Mouse (Mus musculus) liver, embryonic 12.5 days (tissue): ENCODE measurements at regions not wholly inside any gene's neighbourhood (a gene's known extent, or its start where the extent isn't known, plus 50 kb on each side); places are given as distances from the start of the nearest gene placed in this dataset.
"Not testable (repeated sequence)": the region's sequence is repeated elsewhere in the genome, so short reads cannot be mapped to it uniquely, and the experiment has no call there.

Experiments used
- ATAC-seq: fragments of 200-750 bp; cut with Nextera tagmentation; 2 replicates; pipeline ENCODE4 v1.8.0; 2017; ENCODE audit warnings: moderate number of reproducible peaks, mild to moderate bottlenecking, moderate library complexity
- H3K27ac ChIP-seq: fragments of 300-500 bp; sonication (generic); 2 replicates; pipeline ENCODE4 v1.5.1; 2016; ENCODE audit warnings: mild to moderate bottlenecking
- H3K27me3 ChIP-seq: fragments of 300-500 bp; sonication (generic); replicated peaks from 2 replicates; pipeline ENCODE4 v1.6.1; 2016; ENCODE audit warnings: mild to moderate bottlenecking, moderate library complexity
- H3K36me3 ChIP-seq: fragments of 300-500 bp; sonication (generic); 2 replicates; pipeline ENCODE4 v1.6.1; 2016; ENCODE audit warnings: mild to moderate bottlenecking, moderate library complexity
- H3K4me1 ChIP-seq: fragments of 300-500 bp; sonication (generic); 2 replicates; pipeline ENCODE4 v1.6.1; 2016
- H3K4me2 ChIP-seq: fragments of 300-500 bp; sonication (generic); 2 replicates; pipeline ENCODE4 v1.6.1; 2016; ENCODE audit warnings: mild to moderate bottlenecking, moderate library complexity
- H3K4me3 ChIP-seq: fragments of 300-500 bp; sonication (generic); 2 replicates; pipeline ENCODE4 v1.5.1; 2016; ENCODE audit warnings: mild to moderate bottlenecking, moderate library complexity
- H3K9ac ChIP-seq: fragments of 300-500 bp; sonication (generic); 2 replicates; pipeline ENCODE4 v1.6.1; 2016; ENCODE audit warnings: mild to moderate bottlenecking, moderate library complexity
- H3K9me3 ChIP-seq: fragments of 300-500 bp; sonication (generic); replicated peaks from 2 replicates; pipeline ENCODE4 v1.6.1; 2016; ENCODE audit warnings: mild to moderate bottlenecking, moderate library complexity
- WGBS: fragments of 180-500 bp; shearing (Covaris S2); methylation state at CpG from one replicate; pipeline ENCODE4 v1.1.7; 2016; ENCODE audit not compliant: insufficient replicate concordance; 5-methylcytosine and 5-hydroxymethylcytosine counted together

DNA sequence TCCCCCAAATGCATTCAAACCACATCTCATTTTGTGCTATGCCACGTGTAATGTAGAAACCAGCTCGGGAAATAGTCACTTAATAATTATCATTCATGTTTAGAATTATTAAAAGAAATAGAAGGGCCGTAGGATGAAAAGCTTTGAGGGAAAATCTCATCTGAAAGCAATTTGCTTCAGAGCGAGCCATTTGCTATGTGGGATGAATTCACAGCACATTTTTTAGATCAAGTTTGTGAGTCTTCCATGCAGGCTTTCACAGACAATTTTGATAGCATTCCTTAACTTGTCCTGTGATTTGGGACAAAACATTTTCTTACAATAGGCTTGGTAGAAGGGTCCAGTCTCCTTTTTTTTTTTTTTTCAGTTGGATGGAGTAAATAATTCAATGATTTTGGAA is 283.1 kb downstream of the Hace1 start:
- Histone ChIP-seq H3K9ac (no peak overlapping the region), H3K4me1 (no peaks in the 10 kb centered on the region), H3K36me3 (no peaks in the 10 kb centered on the region), H3K9me3 (no peaks in the 10 kb centered on the region), H3K4me3 (no peak overlapping the region), H3K27me3 (no peaks in the 10 kb centered on the region), H3K4me2 (no peak overlapping the region), H3K27ac (no peak overlapping the region)
- no peak for ATAC-seq
- WGBS, result 65% methylated on average over 4 of the region's 4 CpGs

DNA sequence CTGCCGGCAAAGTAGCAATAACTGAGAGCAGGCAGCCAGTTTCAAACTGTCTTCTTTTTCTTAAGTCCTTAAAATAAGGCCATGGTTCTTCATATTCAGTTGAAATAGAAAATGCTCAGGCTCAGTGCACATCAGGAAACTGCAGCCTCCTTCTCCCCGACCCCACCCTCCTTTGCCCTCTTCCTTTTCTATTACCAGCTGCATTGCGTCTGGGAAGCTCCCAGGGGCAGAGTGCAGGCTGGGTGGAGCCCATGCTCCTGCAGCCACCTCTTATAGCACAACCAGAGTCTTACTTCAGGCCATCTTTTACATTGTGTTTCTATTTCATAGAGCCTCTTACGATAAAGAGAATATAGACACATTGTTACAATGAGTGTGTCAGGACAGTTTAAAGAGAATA is 288.2 kb downstream of the Hace1 start:
- H3K4me3 ChIP-seq, result no peak overlapping the region
- no peaks in the 10 kb centered on the region for H3K36me3 ChIP-seq
- H3K9ac ChIP-seq, result no peak overlapping the region
- H3K27ac ChIP-seq, result no peak overlapping the region
- H3K27me3 ChIP-seq, result no peaks in the 10 kb centered on the region
- H3K4me1 ChIP-seq, result no peaks in the 10 kb centered on the region
- no peaks in the 10 kb centered on the region for H3K9me3 ChIP-seq
- no peak for ATAC-seq
- H3K4me2 ChIP-seq, result no peak overlapping the region
- 49% methylated on average over 4 of the region's 4 CpGs for WGBS

DNA sequence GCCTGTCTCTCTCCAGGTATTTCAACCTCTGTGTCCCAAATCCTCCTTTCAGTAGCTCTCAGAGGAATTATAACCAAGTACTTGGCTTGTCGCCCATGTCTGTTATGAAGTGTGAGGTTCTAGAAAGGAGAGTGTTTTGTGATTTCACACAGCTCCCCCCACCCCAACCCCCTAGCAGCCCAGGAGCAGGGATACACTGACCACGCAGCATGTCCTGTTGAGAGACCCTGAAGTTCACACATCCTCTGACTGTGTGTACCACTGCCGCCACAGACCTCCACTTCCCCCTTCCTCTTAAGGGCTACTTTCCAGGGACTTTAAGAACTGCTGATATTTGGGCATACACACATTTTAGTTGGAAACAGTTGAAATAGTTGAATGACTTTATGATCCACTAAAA is 289.2 kb downstream of the Hace1 start:
- Histone ChIP-seq H3K27ac (no peak overlapping the region), H3K9ac (no peak overlapping the region), H3K9me3 (no peaks in the 10 kb centered on the region), H3K27me3 (no peaks in the 10 kb centered on the region), H3K4me3 (no peak overlapping the region), H3K36me3 (no peaks in the 10 kb centered on the region), H3K4me2 (no peak overlapping the region), H3K4me1 (no peaks in the 10 kb centered on the region)
- WGBS, result 46% methylated on average over 3 of the region's 3 CpGs
- ATAC-seq, result no peak

DNA sequence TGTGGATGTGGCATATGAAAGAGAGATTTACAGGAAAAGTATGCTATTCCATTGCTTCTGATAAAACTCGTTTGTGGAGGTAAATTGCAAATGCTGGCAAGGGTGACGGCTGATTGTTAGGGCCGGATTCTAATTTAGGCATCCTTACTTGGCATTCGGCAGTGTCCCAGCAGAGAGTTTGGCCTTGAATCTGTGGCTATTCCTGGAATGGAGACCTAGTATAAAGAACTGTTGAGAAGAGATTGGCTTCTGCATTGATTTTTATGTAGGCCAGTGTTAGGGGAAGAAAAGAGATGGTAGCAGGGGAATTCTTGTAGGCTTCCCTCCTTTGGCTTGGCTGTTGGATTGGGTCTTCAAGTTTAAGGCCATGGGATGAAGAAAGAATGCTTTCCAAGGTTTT is 293.4 kb downstream of the Hace1 start:
- Histone ChIP-seq H3K4me1 (no peaks in the 10 kb centered on the region), H3K27me3 (no peaks in the 10 kb centered on the region), H3K9me3 (no peaks in the 10 kb centered on the region), H3K9ac (no peak overlapping the region), H3K36me3 (no peaks in the 10 kb centered on the region), H3K27ac (no peak overlapping the region), H3K4me2 (no peak overlapping the region), H3K4me3 (no peak overlapping the region)
- WGBS, result 71% methylated on average over 4 of the region's 4 CpGs
- no peak for ATAC-seq

DNA sequence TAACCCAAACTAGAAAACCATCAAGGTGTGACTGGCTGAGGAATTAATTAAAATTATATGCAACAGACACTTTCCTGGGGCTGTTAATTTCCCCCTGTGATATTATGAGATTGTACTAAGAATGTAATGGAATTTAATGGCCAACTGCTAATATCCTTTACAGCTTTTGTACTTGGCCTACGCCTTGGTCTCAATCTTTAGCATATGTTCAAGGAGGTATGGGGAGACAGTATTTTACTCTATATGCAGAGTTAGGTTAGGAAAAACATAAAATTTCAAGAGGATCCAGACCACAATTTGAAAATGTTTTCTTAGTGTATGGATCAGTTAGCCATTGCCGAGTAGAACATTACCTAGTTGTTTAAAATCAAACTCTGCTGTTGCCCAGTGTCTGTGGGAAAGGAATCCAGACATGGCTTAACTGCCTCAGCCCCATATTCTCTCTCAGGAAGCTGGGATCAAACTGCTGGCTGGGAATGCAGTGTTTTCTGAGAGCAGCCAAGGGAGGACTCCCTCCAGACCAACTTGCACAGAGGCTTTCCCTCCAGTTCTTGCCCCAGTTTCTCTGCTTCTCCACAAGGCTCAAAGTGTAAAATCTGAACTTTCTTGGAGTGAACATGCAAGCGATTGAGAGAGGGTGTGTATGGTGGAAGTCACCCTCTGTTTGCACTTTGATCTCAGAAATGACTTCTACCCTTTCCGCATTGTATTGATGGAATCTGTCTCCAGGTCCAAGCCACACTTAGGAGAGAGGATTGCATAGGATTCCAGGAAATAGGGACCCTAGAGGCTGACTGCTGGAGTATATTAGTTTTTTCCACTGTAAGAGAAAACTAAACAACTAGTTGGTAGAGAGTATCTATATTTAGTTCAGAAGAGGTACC is 294.6 kb downstream of the Hace1 start:
- Histone ChIP-seq H3K4me1 (no peaks in the 10 kb centered on the region), H3K4me2 (no peak overlapping the region), H3K36me3 (no peaks in the 10 kb centered on the region), H3K27me3 (no peaks in the 10 kb centered on the region), H3K4me3 (no peak overlapping the region), H3K27ac (no peak overlapping the region), H3K9ac (no peak overlapping the region), H3K9me3 (no peaks in the 10 kb centered on the region)
- 70% methylated on average over 4 of the region's 4 CpGs for WGBS
- ATAC-seq, result no peak

DNA sequence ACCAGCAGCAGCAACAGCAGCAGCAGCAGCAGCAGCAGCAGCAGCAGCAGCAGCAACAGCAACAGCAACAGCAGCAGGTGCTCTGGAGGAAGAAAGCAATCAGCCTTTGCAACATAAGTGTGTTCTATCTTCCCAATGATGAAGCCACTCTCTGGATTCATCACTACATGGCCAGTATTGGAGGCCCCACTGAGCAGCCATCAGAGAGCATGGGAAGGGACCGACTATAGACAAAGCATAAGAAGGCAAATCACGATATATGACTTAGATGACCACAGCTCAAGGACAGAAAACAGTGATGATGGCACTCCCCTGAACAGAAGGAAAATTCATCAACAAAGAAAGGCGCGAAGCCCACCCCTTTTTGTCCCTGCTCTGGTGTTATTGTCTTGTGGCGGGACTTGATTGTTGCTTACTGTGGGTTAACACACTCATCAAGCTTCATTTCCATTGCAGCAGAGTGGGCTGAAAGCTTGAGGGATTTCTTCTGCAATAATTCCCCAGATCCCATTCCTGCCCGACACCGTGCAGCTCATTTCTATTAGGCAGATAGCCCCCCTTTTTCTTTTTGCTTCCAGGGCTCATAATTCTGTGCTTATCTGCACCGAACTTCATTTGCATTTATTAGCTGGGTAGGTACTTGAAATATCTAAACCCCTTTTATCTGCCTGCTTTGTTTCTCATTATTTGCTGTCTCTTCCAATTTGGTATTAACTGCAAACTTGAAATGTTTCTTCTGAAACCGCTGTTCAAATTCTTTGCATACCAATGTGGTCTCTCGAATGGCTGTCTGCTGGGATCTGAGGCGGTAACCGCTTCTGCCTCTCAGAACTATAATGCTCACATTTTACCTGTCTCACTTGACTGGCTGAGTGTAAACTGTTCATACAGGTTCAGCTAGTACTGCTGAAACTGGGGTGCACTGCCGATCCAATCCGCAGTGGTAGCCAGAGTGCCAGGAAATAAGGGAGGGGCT is 296.5 kb downstream of the Hace1 start:
- Histone ChIP-seq H3K4me2 (no peak overlapping the region), H3K9ac (no peak overlapping the region), H3K4me1 (no peaks in the 10 kb centered on the region), H3K36me3 (no peaks in the 10 kb centered on the region), H3K27me3 (no peaks in the 10 kb centered on the region), H3K4me3 (no peak overlapping the region), H3K27ac (no peak overlapping the region), H3K9me3 (no peaks in the 10 kb centered on the region)
- 76% methylated on average over 14 of the region's 14 CpGs for whole genome bisulfite sequencing
- no peak for ATAC-seq

DNA sequence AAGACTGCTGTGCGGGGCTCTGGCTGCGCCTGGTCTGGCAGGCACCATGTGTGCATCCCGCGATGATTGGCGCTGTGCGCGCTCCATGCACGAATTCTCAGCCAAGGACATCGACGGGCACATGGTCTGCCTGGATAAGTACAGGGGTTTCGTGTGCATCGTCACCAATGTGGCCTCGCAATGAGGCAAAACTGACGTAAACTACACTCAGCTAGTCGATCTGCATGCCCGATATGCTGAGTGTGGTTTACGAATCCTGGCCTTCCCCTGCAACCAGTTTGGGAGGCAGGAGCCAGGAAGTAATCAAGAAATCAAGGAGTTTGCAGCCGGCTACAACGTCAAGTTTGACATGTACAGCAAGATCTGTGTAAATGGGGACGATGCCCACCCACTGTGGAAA is 297.7 kb downstream of the Hace1 start:
- H3K9ac ChIP-seq, H3K4me2 ChIP-seq, ATAC-seq, H3K4me3 ChIP-seq, H3K9me3 ChIP-seq, H3K27me3 ChIP-seq, H3K4me1 ChIP-seq, H3K36me3 ChIP-seq, H3K27ac ChIP-seq: not testable (repeated sequence)
- 87% methylated on average over 20 of the region's 20 CpGs for WGBS

DNA sequence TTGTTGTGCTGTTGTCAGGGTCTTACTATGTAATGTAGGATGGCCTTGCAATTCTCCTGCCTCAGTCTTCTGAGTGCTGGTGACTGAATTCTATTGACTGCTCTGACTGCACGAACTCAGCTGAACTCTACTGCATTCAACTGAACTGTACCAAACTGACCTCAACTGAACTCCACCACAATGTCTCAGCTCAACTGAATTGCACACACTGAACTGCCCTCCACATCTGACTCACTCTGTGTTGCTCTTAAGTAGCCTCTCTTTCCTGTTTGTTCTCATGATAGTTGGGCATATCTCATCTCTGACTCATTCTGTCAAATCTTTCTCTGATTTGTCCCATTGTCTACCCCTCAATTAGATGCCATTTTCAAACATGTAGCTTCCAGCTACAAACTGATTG is 306.1 kb downstream of the Hace1 start:
- no peaks in the 10 kb centered on the region for H3K9me3 ChIP-seq
- H3K4me1 ChIP-seq, result no peaks in the 10 kb centered on the region
- H3K27ac ChIP-seq, result no peak overlapping the region
- no peak overlapping the region for H3K4me2 ChIP-seq
- H3K4me3 ChIP-seq, result no peak overlapping the region
- no peaks in the 10 kb centered on the region for H3K36me3 ChIP-seq
- no peak overlapping the region for H3K9ac ChIP-seq
- WGBS, result 38% methylated on average over 1 of the region's 1 CpGs
- ATAC-seq, result no peak
- no peaks in the 10 kb centered on the region for H3K27me3 ChIP-seq

DNA sequence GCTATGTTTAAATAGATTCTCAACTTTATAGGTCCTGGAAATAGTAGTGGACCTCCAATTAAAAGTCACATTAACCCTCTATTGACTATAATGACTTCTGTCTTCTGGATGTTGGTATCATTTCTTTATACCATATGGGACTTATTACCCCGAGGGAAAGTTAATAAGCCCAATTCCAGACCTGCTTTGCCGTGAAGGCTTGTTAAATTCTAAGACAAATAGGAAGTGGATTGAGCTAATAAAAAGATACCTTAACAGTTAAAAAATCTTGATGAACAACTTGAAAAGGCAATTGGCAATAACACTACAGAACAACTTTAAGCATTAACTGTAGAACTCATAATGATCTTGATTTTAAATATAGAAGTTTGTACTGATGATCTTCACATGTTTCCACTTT is 309.0 kb downstream of the Hace1 start:
- WGBS, result 64% methylated on average over 2 of the region's 2 CpGs

DNA sequence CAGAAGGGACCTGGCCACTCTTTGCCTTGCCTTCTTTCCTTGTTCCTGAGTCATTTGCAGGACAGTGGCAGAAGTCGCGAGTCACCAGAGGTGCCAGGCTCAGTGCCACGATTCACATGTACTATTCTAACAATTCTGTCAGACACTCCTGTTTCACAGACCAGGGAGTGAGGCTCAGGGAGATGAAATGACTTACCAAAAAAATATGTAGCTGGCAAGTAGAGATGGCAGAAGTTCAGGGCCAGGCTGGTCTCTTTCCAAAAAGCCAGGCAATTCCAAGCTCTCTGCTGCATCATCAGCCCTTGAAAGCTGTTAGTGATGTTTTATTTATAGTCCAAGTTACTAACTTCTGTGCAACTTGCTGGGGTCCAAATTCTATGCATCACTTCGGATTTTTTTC is 311.2 kb downstream of the Hace1 start:
- WGBS, result 64% methylated on average over 4 of the region's 4 CpGs
- no peaks in the 10 kb centered on the region for H3K4me1 ChIP-seq
- no peaks in the 10 kb centered on the region for H3K27me3 ChIP-seq
- H3K36me3 ChIP-seq, result no peaks in the 10 kb centered on the region
- H3K9ac ChIP-seq, result no peak overlapping the region
- no peak overlapping the region for H3K4me3 ChIP-seq
- H3K9me3 ChIP-seq, result no peaks in the 10 kb centered on the region
- ATAC-seq, result no peak
- H3K27ac ChIP-seq, result no peak overlapping the region
- no peak overlapping the region for H3K4me2 ChIP-seq

More for the DNA sequence above, 309.0 kb downstream of the Hace1 start:
- Histone ChIP-seq H3K4me3 (no peak overlapping the region), H3K9me3 (no peaks in the 10 kb centered on the region), H3K27me3 (no peaks in the 10 kb centered on the region), H3K36me3 (no peaks in the 10 kb centered on the region), H3K4me2 (no peak overlapping the region), H3K9ac (no peak overlapping the region), H3K4me1 (no peaks in the 10 kb centered on the region), H3K27ac (no peak overlapping the region)
- ATAC-seq, result no peak

DNA sequence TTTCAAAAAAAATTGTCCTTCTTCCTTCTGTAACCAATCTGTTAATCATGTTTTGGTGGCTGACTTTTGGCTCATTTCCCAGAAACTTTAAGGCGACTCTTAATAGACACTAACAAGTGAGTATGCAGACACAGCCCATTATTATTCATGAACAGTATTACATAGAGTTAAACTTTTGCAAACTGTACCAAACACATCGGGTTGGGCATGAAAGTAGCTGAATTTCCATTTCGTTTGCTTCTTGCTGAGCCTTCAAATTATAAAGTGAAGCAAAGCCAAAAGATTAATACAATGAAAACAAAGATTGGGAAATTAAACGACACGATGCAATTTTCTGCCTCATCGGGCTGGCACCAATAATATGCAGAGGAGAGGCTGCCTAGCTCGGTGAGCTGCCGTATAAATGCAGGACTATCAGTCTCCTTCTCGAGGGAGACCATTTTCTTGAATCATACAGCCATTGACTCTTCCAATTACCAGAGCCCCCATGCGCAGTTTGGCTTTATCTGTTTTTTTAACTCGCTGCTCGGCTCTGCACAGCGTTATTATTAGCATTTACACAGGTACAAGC is 311.8 kb downstream of the Hace1 start:
- H3K4me2 ChIP-seq, result no peak overlapping the region
- 71% methylated on average over 13 of the region's 13 CpGs for WGBS
- ATAC-seq, result no peak

DNA sequence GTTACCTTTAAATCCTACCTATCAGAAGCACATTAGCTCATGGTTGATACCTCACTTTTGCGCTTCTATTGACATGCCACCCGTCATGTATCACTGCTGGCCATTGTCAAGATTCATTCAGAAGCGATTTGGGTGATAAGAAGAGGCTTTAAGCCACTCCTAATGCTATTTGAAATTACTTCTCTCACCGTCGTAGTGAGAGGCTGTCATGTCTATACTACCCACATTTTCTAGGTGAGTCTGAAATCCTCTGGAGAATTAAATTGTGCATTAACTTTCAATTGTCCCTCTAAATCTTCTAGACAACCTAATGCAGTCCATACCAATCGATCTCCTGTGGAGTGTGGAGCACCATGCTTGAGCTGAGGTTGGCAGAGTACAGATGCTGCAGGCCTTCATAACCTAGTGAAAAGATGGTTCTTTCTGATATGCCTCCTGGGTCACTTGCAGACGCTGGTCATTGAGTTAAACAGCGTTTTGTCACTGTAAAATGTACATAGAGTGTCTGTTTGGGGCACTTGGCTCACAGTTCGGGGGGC is 312.5 kb downstream of the Hace1 start:
- Histone ChIP-seq H3K27me3 (no peaks in the 10 kb centered on the region), H3K36me3 (no peaks in the 10 kb centered on the region), H3K27ac (no peak overlapping the region), H3K9me3 (no peaks in the 10 kb centered on the region), H3K4me3 (no peak overlapping the region), H3K4me1 (no peaks in the 10 kb centered on the region), H3K4me2 (no peak overlapping the region), H3K9ac (no peak overlapping the region)
- 69% methylated on average over 9 of the region's 9 CpGs for WGBS
- ATAC-seq, result no peak

More for the DNA sequence above, 311.8 kb downstream of the Hace1 start:
- Histone ChIP-seq H3K9ac (no peak overlapping the region), H3K4me3 (no peak overlapping the region), H3K4me1 (no peaks in the 10 kb centered on the region), H3K27ac (no peak overlapping the region), H3K27me3 (no peaks in the 10 kb centered on the region), H3K9me3 (no peaks in the 10 kb centered on the region), H3K36me3 (no peaks in the 10 kb centered on the region)
